Comparison of ENCODE assay signal across 8 mouse cellular contexts in the genomic region with DNA sequence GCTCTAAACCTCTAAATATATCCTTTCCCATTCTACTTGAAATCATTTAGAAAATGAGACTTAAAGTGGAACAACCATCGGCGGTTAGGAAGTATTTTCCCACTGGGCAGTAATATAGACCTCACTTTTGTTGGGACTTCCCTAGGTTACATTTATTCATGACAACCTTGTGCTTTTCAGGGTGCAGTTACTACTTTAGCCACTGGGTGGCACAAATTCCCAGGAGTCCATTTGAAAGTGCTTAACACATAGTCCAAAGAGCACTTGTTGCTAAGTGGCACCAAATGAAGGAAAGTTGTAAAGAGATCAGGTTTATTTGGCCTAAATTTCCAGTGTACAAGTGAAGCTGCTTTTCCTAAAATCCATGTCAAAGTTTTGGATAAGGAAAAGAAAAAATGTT. TPM values are rescaled to one million over a fixed set of nuclear protein-coding genes. Genes with fewer than 3 reads are reported as not detected.
DNase-seq lines count a peak whose midpoint lies in the region; TF ChIP-seq lines count a peak whose summit lies in the region.

No protein-coding gene starts in this region.

- DNase-seq in heart, adult 18-20 months: peak; percentile 21 to 58
- no peak for DNase-seq in heart, embryonic 10.5 days (ENCODE audit: low spot score)
- DNase-seq in urinary bladder, postnatal 14 days (ENCODE audit: low spot score): peak; percentile 62
- no peak for DNase-seq in urinary bladder, adult 2 months (ENCODE audit: low spot score)
- peak; percentile 16 for DNase-seq in cerebellum, adult 9-11 months
- DNase-seq in induced T-regulatory cell, adult 2 months (ENCODE audit: low read depth): peak; percentile 84
- peak; percentile 50 for DNase-seq in lung, adult 2 months
- DNase-seq in spleen, postnatal 36 days (ENCODE audit: low spot score in 2 of 2): peak; percentile 6 to 22

- TF ChIP-seq CTCF in lung, adult 2 months (IDR thresholded peaks at IDR 0.05; ENCODE audit: insufficient read depth, low read length): peak; percentile 41; the same call in 1 of the 2 replicates

- H3K4me1 ChIP-seq in heart, embryonic 10.5 days: peaks cover 5% of the 10 kb centered on the region; the same call in 1 of the 2 replicates
- no peaks in the 10 kb centered on the region for H3K4me1 ChIP-seq in lung, adult 2 months (ENCODE audit: control insufficient read depth, insufficient read depth, low read length)

- H3K36me3 ChIP-seq in heart, embryonic 10.5 days: no peaks in the 10 kb centered on the region

- 39% methylated on average over 2 of the region's 2 CpGs for WGBS in heart, embryonic 10.5 days
- WGBS in lung, adult 2 months: 55% methylated on average over 2 of the region's 2 CpGs

- H3K27me3 ChIP-seq in heart, embryonic 10.5 days (ENCODE audit: insufficient read depth, poor library complexity, severe bottlenecking): 0 out of 2 replicates have a peak, but pooled peaks cover 6% of the 10 kb centered on the region

- H3K27ac ChIP-seq in heart, embryonic 10.5 days: no peak overlapping the region

- no peak for TF ChIP-seq POLR2A in lung, adult 2 months (IDR thresholded peaks at IDR 0.05; ENCODE audit: borderline replicate concordance, extremely low read depth, low read depth, low read length)

- H3K4me3 ChIP-seq in heart, embryonic 10.5 days: no peak overlapping the region
- H3K4me3 ChIP-seq in lung, adult 2 months (replicated peaks; ENCODE audit: extremely low read depth, low read depth, low read length): no peak overlapping the region

- H3K9me3 ChIP-seq in heart, embryonic 10.5 days: no peaks in the 10 kb centered on the region

RNA-seq across cellular contexts. Expression of a gene that starts 12.3 kb away (rescaled TPM):
- 10 to 100 TPM; 22.9 to 70.7 TPM for total RNA-seq in heart, adult 18-20 months (2021)
- polyA plus RNA-seq in heart, embryonic 10.5 days (2016; fragmentation: Nextera tagmentation; extraction: Ambion mirVana): 13.3 and 14.9 TPM in 2 replicates
- 17.6 and 18.8 TPM in 2 replicates for polyA plus RNA-seq in urinary bladder, adult 2 months (2012; rRNA removed)
- 25.1 and 34.5 TPM in 2 replicates for polyA plus RNA-seq in lung, adult 2 months (2012; rRNA removed)

RNA-seq across cellular contexts. Expression of a gene that starts 12.4 kb away (rescaled TPM):
- 1 to 10 TPM; 6.6 to 8.3 TPM for total RNA-seq in heart, adult 18-20 months (2021)
- 24.7 and 31.4 TPM in 2 replicates for polyA plus RNA-seq in heart, embryonic 10.5 days (2016; fragmentation: Nextera tagmentation; extraction: Ambion mirVana)
- polyA plus RNA-seq in urinary bladder, adult 2 months (2012; rRNA removed): 28.1 and 29.1 TPM in 2 replicates
- polyA plus RNA-seq in lung, adult 2 months (2012; rRNA removed): 4.5 and 6.8 TPM in 2 replicates

RNA-seq across cellular contexts. Expression of a gene that starts 25.5 kb away (rescaled TPM):
- total RNA-seq in heart, adult 18-20 months (2021): not detected
- polyA plus RNA-seq in heart, embryonic 10.5 days (2016; fragmentation: Nextera tagmentation; extraction: Ambion mirVana): not detected in 2 replicates
- polyA plus RNA-seq in urinary bladder, adult 2 months (2012; rRNA removed): not detected in 2 replicates
- not detected in 2 replicates for polyA plus RNA-seq in lung, adult 2 months (2012; rRNA removed)

Comparison
In these comparisons a context has a peak if more than half of its experiments do, and no peak if none do; other contexts are left out.
1. DNase-seq: peak in heart, adult 18-20 months (2 of 2), urinary bladder, postnatal 14 days (single experiment), cerebellum, adult 9-11 months (single experiment), induced T-regulatory cell, adult 2 months (single experiment), lung, adult 2 months (single experiment) and spleen, postnatal 36 days (2 of 2); none in heart, embryonic 10.5 days (single experiment) and urinary bladder, adult 2 months (single experiment).